Mouse (Mus musculus) stomach, postnatal 0 days (tissue): ENCODE results near the gene Slc35b1. TPM values are rescaled to one million over a fixed set of nuclear protein-coding genes. Genes with fewer than 3 reads are reported as not detected.
A peak's percentile ranks its signal among the peaks of the same experiment; 100 is the strongest.

Experiments
- ATAC-seq: fragments of 200-750 bp; cut with Nextera tagmentation; 2 replicates; pipeline ENCODE4 v1.8.0; 2017; ENCODE audit not compliant: low FRiP score, low TSS enrichment
- DNase-seq: peaks from one replicate; pipeline ENCODE4 v3.0.0-alpha.2; 2016; ENCODE audit warnings: low spot score
- H3K27ac ChIP-seq: fragments of 300-500 bp; sonication (generic); replicated peaks from 2 replicates; pipeline ENCODE4 v1.5.1; 2014; ENCODE audit warnings: mild to moderate bottlenecking, control low read depth
- H3K27me3 ChIP-seq: fragments of 300-500 bp; sonication (generic); 2 replicates; pipeline ENCODE4 v1.6.1; 2014; ENCODE audit warnings: low read length; ENCODE audit not compliant: control insufficient read depth, insufficient read depth
- H3K36me3 ChIP-seq: fragments of 300-500 bp; sonication (generic); 2 replicates; pipeline ENCODE4 v1.6.1; 2014; ENCODE audit warnings: low read length, mixed read lengths; ENCODE audit not compliant: control insufficient read depth, insufficient read depth
- H3K4me1 ChIP-seq: fragments of 300-500 bp; sonication (generic); replicated peaks from 2 replicates; pipeline ENCODE4 v1.6.1; 2014; ENCODE audit warnings: antibody characterized with exemption; ENCODE audit not compliant: control insufficient read depth, insufficient read depth
- H3K4me2 ChIP-seq: fragments of 300-500 bp; sonication (generic); replicated peaks from 2 replicates; pipeline ENCODE4 v1.6.1; 2014; ENCODE audit warnings: low read depth, mild to moderate bottlenecking, control low read depth, moderate library complexity
- H3K4me3 ChIP-seq: fragments of 300-500 bp; sonication (generic); 2 replicates; pipeline ENCODE4 v1.5.1; 2014; ENCODE audit warnings: low read depth, low read length, control low read depth
- H3K9ac ChIP-seq: fragments of 300-500 bp; sonication (generic); 2 replicates; pipeline ENCODE4 v1.6.1; 2014; ENCODE audit warnings: mild to moderate bottlenecking, low read length, control low read depth, mixed read lengths
- H3K9me3 ChIP-seq: fragments of 300-500 bp; sonication (generic); 2 replicates; pipeline ENCODE4 v1.6.1; 2016; ENCODE audit warnings: low read length; ENCODE audit not compliant: control insufficient read depth
- CTCF ChIP-seq: IDR thresholded peaks from 2 replicates; pipeline ENCODE4 v1.5.1; 2016; ENCODE audit warnings: antibody characterized with exemption, low read depth, mild to moderate bottlenecking, moderate library complexity
- EP300 ChIP-seq: optimal IDR thresholded peaks from 2 replicates; pipeline ENCODE3; 2016; ENCODE audit warnings: antibody characterized with exemption
- WGBS: fragments of 180-500 bp; shearing (Covaris S2); extraction: QIAGEN DNeasy Blood & Tissue Kit; methylation state at CpG from one replicate; pipeline ENCODE4 v1.1.7; 2014; 5-methylcytosine and 5-hydroxymethylcytosine counted together
- polyA plus RNA-seq: library from polyadenylated mRNA; unstranded; fragments of >200 nt; fragmentation: Nextera tagmentation; extraction: Ambion mirVana; gene quantifications from 2 replicates; pipeline ENCODE4 v1.2.1, GENCODE M21; 2015

Gene Slc35b1
- polyA plus RNA-seq, 1 experiment from 2014 or later, result 110 TPM

GRCm38 (mm10) chr11:95392223-95392667 is 7.8 kb downstream of the Slc35b1 start:
- H3K9ac ChIP-seq, result no peak overlapping the region
- TF ChIP-seq EP300 (no peak), CTCF (no peak)
- no peaks in the 10 kb centered on the region for H3K4me1 ChIP-seq
- WGBS, result 43% methylated on average over 7 of the region's 7 CpGs
- no peaks in the 10 kb centered on the region for H3K9me3 ChIP-seq
- H3K36me3 ChIP-seq, result peaks cover 6% of the 10 kb centered on the region; the same call in 1 of the 2 replicates
- ATAC-seq (no peak), DNase-seq (no peak)
- H3K27me3 ChIP-seq, result no peaks in the 10 kb centered on the region
- peak overlapping the region; percentile 67 for H3K27ac ChIP-seq
- H3K4me2 ChIP-seq, result no peak overlapping the region
- no peak overlapping the region for H3K4me3 ChIP-seq

GRCm38 (mm10) chr11:95392708-95393499 is 8.4 kb downstream of the Slc35b1 start:
- no peak for DNase-seq
- Histone ChIP-seq H3K9me3 (no peaks in the 10 kb centered on the region), H3K4me3 (no peak overlapping the region), H3K4me2 (no peak overlapping the region), H3K36me3 (peaks cover 4% of the 10 kb centered on the region; the same call in 1 of the 2 replicates), H3K27me3 (no peaks in the 10 kb centered on the region), H3K27ac (peak overlapping the region; percentile 67), H3K9ac (no peak overlapping the region), H3K4me1 (no peaks in the 10 kb centered on the region)
- 65% methylated on average over 11 of the region's 11 CpGs for WGBS
- ATAC-seq, result no peak
- TF ChIP-seq EP300, result no peak
- no peak for TF ChIP-seq CTCF

GRCm38 (mm10) chr11:95393500-95393816 is 9.0 kb downstream of the Slc35b1 start:
- peak overlapping the region; percentile 67 for H3K27ac ChIP-seq
- no peak for ATAC-seq
- no peaks in the 10 kb centered on the region for H3K4me1 ChIP-seq
- H3K9ac ChIP-seq, result no peak overlapping the region
- WGBS, result 31% methylated on average over 5 of the region's 5 CpGs
- no peaks in the 10 kb centered on the region for H3K27me3 ChIP-seq
- H3K9me3 ChIP-seq, result no peaks in the 10 kb centered on the region
- no peak overlapping the region for H3K4me3 ChIP-seq
- peaks cover 4% of the 10 kb centered on the region; the same call in 1 of the 2 replicates for H3K36me3 ChIP-seq
- TF ChIP-seq EP300 (no peak), CTCF (no peak)
- no peak for DNase-seq
- H3K4me2 ChIP-seq, result no peak overlapping the region

GRCm38 (mm10) chr11:95394112-95394511 is 9.6 kb downstream of the Slc35b1 start:
- Histone ChIP-seq H3K4me3 (no peak overlapping the region), H3K36me3 (peaks cover 4% of the 10 kb centered on the region; the same call in 1 of the 2 replicates), H3K4me2 (no peak overlapping the region), H3K4me1 (no peaks in the 10 kb centered on the region), H3K9me3 (no peaks in the 10 kb centered on the region), H3K27me3 (no peaks in the 10 kb centered on the region), H3K9ac (no peak overlapping the region), H3K27ac (peak overlapping the region; percentile 35; the same call in 1 of the 2 replicates)
- WGBS, result 36% methylated on average over 5 of the region's 5 CpGs
- TF ChIP-seq CTCF (no peak), EP300 (no peak)
- DNase-seq, result no peak
- no peak for ATAC-seq

GRCm38 (mm10) chr11:95396548-95396947 is 12.1 kb downstream of the Slc35b1 start:
- no peak for DNase-seq

More at GRCm38 (mm10) chr11:95396548-95396947, 12.1 kb downstream of the Slc35b1 start:
- no peaks in the 10 kb centered on the region for H3K4me1 ChIP-seq
- H3K36me3 ChIP-seq, result no peaks in the 10 kb centered on the region; the same call in 1 of the 2 replicates
- H3K9me3 ChIP-seq, result no peaks in the 10 kb centered on the region
- no peak for TF ChIP-seq CTCF
- TF ChIP-seq EP300, result no peak
- H3K27ac ChIP-seq, result no peak overlapping the region
- no peak for ATAC-seq
- no peaks in the 10 kb centered on the region for H3K27me3 ChIP-seq
- H3K9ac ChIP-seq, result peak overlapping the region; percentile 1; the same call in 1 of the 2 replicates
- H3K4me2 ChIP-seq, result no peak overlapping the region
- no peak overlapping the region for H3K4me3 ChIP-seq
- WGBS, result 68% methylated on average over 1 of the region's 1 CpGs
